Mouse (Mus musculus) C2C12 (cell line): ENCODE data around the gene Tkfc.

Experiments used
- CEBPB ChIP-seq: IDR thresholded peaks from one replicate; pipeline ENCODE4 v1.6.1; 2011; ENCODE audit warnings: low read depth, mild to moderate bottlenecking, control low read depth, moderate library complexity
- CTCF ChIP-seq: IDR thresholded peaks from one replicate; pipeline ENCODE4 v1.5.1; 2011; ENCODE audit not compliant: control insufficient read depth, insufficient read depth, insufficient read length
- MAX ChIP-seq: IDR thresholded peaks from one replicate; pipeline ENCODE4 v1.6.1; 2011; ENCODE audit warnings: mild to moderate bottlenecking, control low read depth
- MYOD1 ChIP-seq: IDR thresholded peaks from one replicate; pipeline ENCODE4 v1.6.1; 2011; ENCODE audit warnings: low read depth; ENCODE audit not compliant: control insufficient read depth, insufficient read length
- MYOG ChIP-seq: IDR thresholded peaks from one replicate; pipeline ENCODE4 v1.6.1; 2011; ENCODE audit not compliant: control insufficient read depth, insufficient read length; ENCODE audit errors: extremely low read depth
- USF1 ChIP-seq: IDR thresholded peaks from one replicate; pipeline ENCODE4 v1.6.1; 2011; ENCODE audit warnings: low read depth, mild to moderate bottlenecking, control low read depth, moderate library complexity

DNA sequence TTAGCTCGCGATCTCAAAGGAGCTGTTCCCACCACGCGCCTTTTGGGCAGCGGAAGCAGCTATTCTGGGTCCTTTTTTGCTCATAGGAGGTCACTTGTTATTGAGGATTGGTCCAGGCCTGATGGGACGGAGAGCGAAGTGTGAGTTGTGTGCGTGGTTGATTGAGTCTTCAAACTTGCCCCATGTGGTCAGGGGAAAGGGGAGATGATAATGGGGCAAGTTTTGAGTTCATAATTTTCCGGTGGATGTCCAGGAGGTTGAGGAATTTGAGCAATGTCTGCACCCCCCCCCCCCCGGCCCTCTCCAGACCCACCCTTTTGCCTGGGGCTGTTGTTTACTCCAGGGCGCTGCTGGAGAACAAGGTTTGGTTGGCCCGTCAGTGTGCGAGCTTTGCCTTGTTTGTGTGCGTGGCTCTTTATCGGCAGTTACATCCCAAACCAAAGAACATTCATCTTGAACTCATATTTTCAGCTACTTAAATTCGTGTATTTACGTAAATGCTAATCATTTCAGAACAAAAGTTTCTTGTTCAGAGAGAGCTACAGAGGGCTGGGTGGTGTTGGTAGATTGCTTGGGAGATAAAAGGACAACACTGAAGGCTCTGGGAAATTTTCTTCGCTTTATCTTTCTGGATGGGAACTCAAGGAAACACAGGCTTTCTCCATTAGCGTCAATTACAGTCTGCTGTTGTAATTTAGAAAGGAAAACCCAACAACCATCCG is 608 bp upstream of the Tkfc start:
- no peak for TF ChIP-seq CTCF
- no peak for TF ChIP-seq USF1
- TF ChIP-seq MYOG, result no peak
- TF ChIP-seq MYOD1, result no peak
- TF ChIP-seq CEBPB, result no peak
- no peak for TF ChIP-seq MAX
